Mouse (Mus musculus): Measurements from ENCODE around the gene Ralgds.

GRCm38 (mm10) chr2:28588574-28588973, 75.6 kb downstream of the Ralgds start:
- TF ChIP-seq MAFK (IDR thresholded peaks at IDR 0.05; ENCODE audit: insufficient replicate concordance, low read length) (no peak), POLR2A (IDR thresholded peaks at IDR 0.05; ENCODE audit: low read depth, low read length) (no peak), UBTF (IDR thresholded peaks at IDR 0.05; ENCODE audit: low read depth, low read length) (no peak), CTCF (conservative IDR thresholded peaks at IDR 0.05 in 1 of 2, IDR thresholded peaks at IDR 0.05 in 1 of 2; ENCODE audit: low read depth in 2 of 2, low read length in 2 of 2) (no peak), EP300 (IDR thresholded peaks at IDR 0.05; ENCODE audit: low read length) (no peak), MAX (IDR thresholded peaks at IDR 0.05; ENCODE audit: low read length) (no peak), HCFC1 (IDR thresholded peaks at IDR 0.05; ENCODE audit: low read depth, low read length) (no peak)

Data from CH12.LX (cell line).